Mouse (Mus musculus) layer of hippocampus, adult 2 months (tissue): ENCODE results near the gene F2r. TPM values are rescaled to one million over a fixed set of nuclear protein-coding genes. Genes with fewer than 3 reads are reported as not detected.

ENCODE experiments used
- DNase-seq, 2 experiments: peaks; one replicate each; pipeline ENCODE4 v3.0.0; 2022; ENCODE audit warnings: low spot score in 2 of 2
- H3K27ac ChIP-seq: fragments of 200-600 bp; 2 replicates; pipeline ENCODE4 v1.8.1; 2022
- H3K4me3 ChIP-seq: fragments of 200-600 bp; 2 replicates; pipeline ENCODE4 v1.8.1; 2022; ENCODE audit warnings: mild to moderate bottlenecking
- CTCF ChIP-seq: fragments of 200-600 bp; conservative IDR thresholded peaks from 2 replicates; pipeline ENCODE4 v1.8.1; 2022; ENCODE audit warnings: antibody characterized with exemption, mild to moderate bottlenecking, moderate library complexity
- total RNA-seq, 2 experiments: library from RNA; stranded (reverse); gene quantifications; 2 replicates each; pipeline ENCODE4 v1.2.3; 2021

F2r gene
- total RNA-seq, 2 experiments from 2014 or later = 4.6 to 5.7 TPM

- no peak for DNase-seq
- TF ChIP-seq CTCF = no peak
- Histone ChIP-seq H3K4me3 (no peak overlapping the region), H3K27ac (peak overlapping the region; percentile 14; the same call in 1 of the 2 replicates)
Observed at GRCm38 (mm10) chr13:95641061-95641986, 23.0 kb upstream of the F2r start.

GRCm38 (mm10) chr13:95640408-95640807 is 22.1 kb upstream of the F2r start:
- no peak for DNase-seq
- Histone ChIP-seq H3K4me3 (no peak overlapping the region), H3K27ac (peak overlapping the region; percentile 14; the same call in 1 of the 2 replicates)
- TF ChIP-seq CTCF = peak; percentile 32

GRCm38 (mm10) chr13:95639336-95640116 is 21.2 kb upstream of the F2r start:
- TF ChIP-seq CTCF = no peak
- no peak for DNase-seq
- Histone ChIP-seq H3K27ac (peak overlapping the region; percentile 54; the same call in 1 of the 2 replicates), H3K4me3 (no peak overlapping the region)

GRCm38 (mm10) chr13:95638894-95639293 is 20.6 kb upstream of the F2r start:
- Histone ChIP-seq H3K27ac (peak overlapping the region; percentile 54; the same call in 1 of the 2 replicates), H3K4me3 (no peak overlapping the region)
- TF ChIP-seq CTCF = no peak
- no peak for DNase-seq

GRCm38 (mm10) chr13:95637737-95638136 is 19.4 kb upstream of the F2r start:
- TF ChIP-seq CTCF = no peak
- no peak overlapping the region for H3K4me3 ChIP-seq
- H3K27ac ChIP-seq = no peak overlapping the region
- no peak for DNase-seq

- no peak overlapping the region for H3K27ac ChIP-seq
- no peak overlapping the region for H3K4me3 ChIP-seq
- no peak for DNase-seq
- no peak for TF ChIP-seq CTCF
Observed at GRCm38 (mm10) chr13:95635301-95635700, 17.0 kb upstream of the F2r start.

GRCm38 (mm10) chr13:95634451-95634850 is 16.2 kb upstream of the F2r start:
- TF ChIP-seq CTCF = no peak
- no peak overlapping the region for H3K4me3 ChIP-seq
- no peak overlapping the region for H3K27ac ChIP-seq
- DNase-seq = no peak

- TF ChIP-seq CTCF = no peak
- no peak overlapping the region for H3K27ac ChIP-seq
- H3K4me3 ChIP-seq = no peak overlapping the region
- peak in 1 of 2 experiments; percentile 29 for DNase-seq
Observed at GRCm38 (mm10) chr13:95633384-95633783, 15.1 kb upstream of the F2r start.

GRCm38 (mm10) chr13:95632144-95632543 is 13.9 kb upstream of the F2r start:
- no peak for TF ChIP-seq CTCF
- Histone ChIP-seq H3K27ac (no peak overlapping the region), H3K4me3 (no peak overlapping the region)
- no peak for DNase-seq

GRCm38 (mm10) chr13:95630747-95631146 is 12.5 kb upstream of the F2r start:
- no peak overlapping the region for H3K4me3 ChIP-seq
- no peak for TF ChIP-seq CTCF
- no peak overlapping the region for H3K27ac ChIP-seq
- DNase-seq = no peak

GRCm38 (mm10) chr13:95629751-95630150 is 11.5 kb upstream of the F2r start:
- no peak for DNase-seq
- no peak overlapping the region for H3K27ac ChIP-seq
- TF ChIP-seq CTCF = no peak
- no peak overlapping the region for H3K4me3 ChIP-seq

GRCm38 (mm10) chr13:95626696-95627095 is 8.4 kb upstream of the F2r start:
- no peak overlapping the region for H3K4me3 ChIP-seq
- DNase-seq = no peak
- no peak overlapping the region for H3K27ac ChIP-seq
- TF ChIP-seq CTCF = no peak

GRCm38 (mm10) chr13:95623042-95623441 is 4.8 kb upstream of the F2r start:
- no peak for DNase-seq
- TF ChIP-seq CTCF = no peak
- no peak overlapping the region for H3K4me3 ChIP-seq
- H3K27ac ChIP-seq = no peak overlapping the region

- no peak overlapping the region for H3K4me3 ChIP-seq
- DNase-seq = no peak
- TF ChIP-seq CTCF = no peak
- no peak overlapping the region for H3K27ac ChIP-seq
Observed at GRCm38 (mm10) chr13:95621563-95621962, 3.3 kb upstream of the F2r start.
